Comparison of ENCODE assay signal across 25 mouse cellular contexts in the genomic region with DNA sequence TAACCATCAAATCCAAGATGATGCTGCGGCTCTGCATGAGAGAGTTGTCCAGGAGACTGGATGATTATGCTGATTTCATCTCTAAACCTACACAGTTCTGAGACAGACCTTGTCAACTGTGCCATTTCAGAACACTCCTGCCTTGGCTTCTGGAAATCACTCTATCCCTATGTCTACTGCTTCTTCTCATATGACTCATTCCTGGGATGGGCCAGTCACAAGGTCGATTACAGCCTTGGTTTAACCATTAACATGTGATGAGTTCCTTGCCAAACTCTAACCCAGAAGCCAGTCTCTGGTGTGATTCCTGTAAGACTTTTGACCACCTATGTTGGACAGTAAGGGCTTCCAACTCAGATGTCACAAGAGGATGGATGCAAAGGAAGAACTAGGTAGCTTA.
A peak's percentile ranks its signal among the peaks of the same experiment; 100 is the strongest.
DNase-seq lines count a peak whose midpoint lies in the region; ATAC-seq and TF ChIP-seq lines count a peak whose summit lies in the region.
"Had no signal": no experiment of that assay in that cellular context is flagged by ENCODE, and none has a peak within 500 bp of the region (broad histone marks: within the 10 kb centered on the region; RNA-seq: fewer than 3 reads in every experiment).

No protein-coding gene starts in this region.

- no peak for TF ChIP-seq CTCF in kidney, adult 2 months (conservative IDR thresholded peaks at IDR 0.05; ENCODE audit: insufficient read depth, insufficient read length, low read depth, low read length)
- no peak for TF ChIP-seq CTCF in Patski (IDR thresholded peaks at IDR 0.05)

- H3K27me3 ChIP-seq in kidney, adult 2 months (replicated peaks; ENCODE audit: control insufficient read depth, insufficient read depth, low read length), result no peaks in the 10 kb centered on the region
- H3K27me3 ChIP-seq in kidney, embryonic 15.5 days, result no peaks in the 10 kb centered on the region
- no peaks in the 10 kb centered on the region for H3K27me3 ChIP-seq in Patski
- H3K27me3 ChIP-seq: embryonic facial prominence, embryonic 13.5 days; embryonic facial prominence, embryonic 15.5 days; forebrain, embryonic 13.5 days; forebrain, embryonic 15.5 days had no signal

- no peak overlapping the region for H3K4me3 ChIP-seq in kidney, adult 2 months (ENCODE audit: insufficient read depth, low read depth, low read length)
- H3K4me3 ChIP-seq in kidney, embryonic 15.5 days (replicated peaks), result no peak overlapping the region
- H3K4me3 ChIP-seq: embryonic facial prominence, embryonic 13.5 days; embryonic facial prominence, embryonic 15.5 days; erythroblast, embryonic 14.5 days; forebrain, embryonic 13.5 days; forebrain, embryonic 15.5 days had no signal

- TF ChIP-seq POLR2A in kidney, adult 2 months (IDR thresholded peaks at IDR 0.05; ENCODE audit: low read depth, low read length), result no peak

- no peak for ATAC-seq in kidney, embryonic 15.5 days (replicated peaks; ENCODE audit: low FRiP score)
- ATAC-seq in Patski, result peak; percentile 97
- ATAC-seq in erythroid progenitor cell, adult 5-6 weeks (replicated peaks; ENCODE audit: low FRiP score, poor library complexity, severe bottlenecking), result no peak
- ATAC-seq: CD4-positive, CD25-positive, alpha-beta regulatory T cell, adult 4 months; forebrain, embryonic 13.5 days; forebrain, embryonic 15.5 days; forebrain, postnatal 0 days had no signal

- 59% methylated on average over 2 of the region's 2 CpGs for WGBS in kidney, adult 2 months
- WGBS in kidney, embryonic 15.5 days, result 76% methylated on average over 2 of the region's 2 CpGs

- peak; percentile 77 for DNase-seq in heart, adult 11 months
- no peak for DNase-seq in heart, adult 8-10 months (ENCODE audit: low spot score)
- DNase-seq in kidney, adult 2 months, result peak; percentile 4
- peak; percentile 68 for DNase-seq in Patski (ENCODE audit: low read depth, low spot score)
- DNase-seq: adrenal gland, adult 2 months; adrenal gland, postnatal 10 days; adrenal gland, postnatal 25 days; B cell, adult 2 months; cerebellum, adult 11 months; cerebellum, adult 18-20 months; cerebellum, adult 8-10 months; cerebellum, adult 9-11 months; cerebellum, postnatal 14 days; cerebellum, postnatal 36 days; embryo, embryonic 11 days; forebrain, postnatal 0 days had no signal

- in situ Hi-C loops in Patski (cut with MboI; ENCODE audit: low pct_unique_long_range_greater_than_20kb), result no loop called here

- no peak overlapping the region for H3K27ac ChIP-seq in kidney, adult 2 months (ENCODE audit: insufficient read depth, low read depth, low read length)
- H3K27ac ChIP-seq in kidney, embryonic 15.5 days, result no peak overlapping the region
- H3K27ac ChIP-seq: embryonic facial prominence, embryonic 13.5 days; embryonic facial prominence, embryonic 15.5 days; forebrain, embryonic 13.5 days; forebrain, embryonic 15.5 days had no signal

- CTCF ChIA-PET in Patski (lab: Charles Lee), result no interaction called here

- H3K4me1 ChIP-seq in kidney, adult 2 months (ENCODE audit: control insufficient read depth, insufficient read depth, low read length), result no peaks in the 10 kb centered on the region
- H3K4me1 ChIP-seq in kidney, embryonic 15.5 days, result no peaks in the 10 kb centered on the region
- H3K4me1 ChIP-seq: embryonic facial prominence, embryonic 13.5 days; embryonic facial prominence, embryonic 15.5 days; forebrain, embryonic 13.5 days; forebrain, embryonic 15.5 days had no signal

- no peak overlapping the region for H3K4me2 ChIP-seq in kidney, embryonic 15.5 days
- H3K4me2 ChIP-seq: embryonic facial prominence, embryonic 13.5 days; embryonic facial prominence, embryonic 15.5 days; forebrain, embryonic 13.5 days; forebrain, embryonic 15.5 days had no signal

- POLR2A ChIA-PET in Patski (lab: Charles Lee), result no interaction called here

- no peaks in the 10 kb centered on the region for H3K9me3 ChIP-seq in kidney, embryonic 15.5 days (replicated peaks)
- H3K9me3 ChIP-seq: embryonic facial prominence, embryonic 13.5 days; embryonic facial prominence, embryonic 15.5 days; forebrain, embryonic 13.5 days; forebrain, embryonic 15.5 days had no signal

- H3K36me3 ChIP-seq in kidney, adult 2 months (ENCODE audit: control insufficient read depth, insufficient read depth, low read length), result no peaks in the 10 kb centered on the region
- H3K36me3 ChIP-seq in kidney, embryonic 15.5 days, result no peaks in the 10 kb centered on the region
- H3K36me3 ChIP-seq: embryonic facial prominence, embryonic 13.5 days; embryonic facial prominence, embryonic 15.5 days; forebrain, embryonic 15.5 days; G1E had no signal

- no peak overlapping the region for H3K9ac ChIP-seq in kidney, embryonic 15.5 days
- H3K9ac ChIP-seq: embryonic facial prominence, embryonic 13.5 days; embryonic facial prominence, embryonic 15.5 days; forebrain, embryonic 13.5 days; forebrain, embryonic 15.5 days; forebrain, postnatal 0 days had no signal
